Mouse (Mus musculus): ENCODE measurements around the gene Crybb2.

GRCm38 (mm10) chr5:113095456-113095855 lies 25.5 kb upstream of the Crybb2 start:
- TF ChIP-seq POLR2A (IDR thresholded peaks at IDR 0.05; ENCODE audit: low read depth, low read length) (no peak), CTCF (IDR thresholded peaks at IDR 0.05; ENCODE audit: borderline replicate concordance, insufficient read depth, low read length) (no peak)

All from embryonic fibroblast, embryonic 13.5 days (primary cell).